Mouse (Mus musculus) myocyte (in vitro differentiated cells): ENCODE results near the gene Eif3l. TPM values are rescaled to one million over a fixed set of nuclear protein-coding genes. Genes with fewer than 3 reads are reported as not detected.
A peak's percentile ranks its signal among the peaks of the same experiment; 100 is the strongest.
"Not testable (repeated sequence)": the region's sequence is repeated elsewhere in the genome, so short reads cannot be mapped to it uniquely, and the experiment has no call there.

ENCODE experiments used
- H3K27me3 ChIP-seq: one replicate; pipeline ENCODE4 v1.6.1; 2011; ENCODE audit not compliant: control insufficient read depth, insufficient read depth, insufficient read length
- H3K36me3 ChIP-seq: one replicate; pipeline ENCODE4 v1.6.1; 2011; ENCODE audit not compliant: control insufficient read depth, insufficient read depth
- H3K4me2 ChIP-seq: one replicate; pipeline ENCODE4 v1.6.1; 2011; ENCODE audit warnings: low read depth, control low read depth
- H3K4me3 ChIP-seq: one replicate; pipeline ENCODE4 v1.5.1; 2011; ENCODE audit warnings: mild to moderate bottlenecking, control low read depth, moderate library complexity
- H3K79me2 ChIP-seq: one replicate; pipeline ENCODE4 v1.6.1; 2011; ENCODE audit not compliant: control insufficient read depth, insufficient read depth
- H3ac ChIP-seq: one replicate; pipeline ENCODE4 v1.6.1; 2011; ENCODE audit not compliant: control insufficient read depth, insufficient read length
- CEBPB ChIP-seq: IDR thresholded peaks from 2 replicates; pipeline ENCODE4 v1.6.1; 2011; ENCODE audit warnings: mild to moderate bottlenecking, moderate library complexity; ENCODE audit not compliant: poor library complexity, insufficient read depth, severe bottlenecking
- E2F4 ChIP-seq: IDR thresholded peaks from one replicate; pipeline ENCODE4 v1.6.1; 2011; ENCODE audit warnings: mild to moderate bottlenecking, control low read depth, moderate library complexity; ENCODE audit not compliant: insufficient read depth
- MAX ChIP-seq: IDR thresholded peaks from one replicate; pipeline ENCODE4 v1.6.1; 2011; ENCODE audit warnings: low read depth, mild to moderate bottlenecking, control low read depth
- MYOD1 ChIP-seq, 3 experiments: IDR thresholded peaks; one replicate each; pipeline ENCODE4 v1.6.1; 2011; ENCODE audit warnings: control low read depth in 2 of 3, low read depth in 2 of 3, mild to moderate bottlenecking in 2 of 3, moderate library complexity in 1 of 3; ENCODE audit not compliant: insufficient read length in 2 of 3, control insufficient read depth in 1 of 3
- MYOG ChIP-seq, 3 experiments: IDR thresholded peaks; one replicate each; pipeline ENCODE4 v1.6.1; 2011; ENCODE audit warnings: control low read depth in 2 of 3, low read depth in 2 of 3, mild to moderate bottlenecking in 2 of 3; ENCODE audit not compliant: insufficient read length in 2 of 3, control insufficient read depth in 1 of 3, insufficient read depth in 1 of 3
- POLR2A ChIP-seq: IDR thresholded peaks from one replicate; pipeline ENCODE4 v1.6.1; 2011; ENCODE audit warnings: low read depth, mild to moderate bottlenecking, control low read depth, moderate library complexity; ENCODE audit not compliant: insufficient read length
- POLR2AphosphoS2 ChIP-seq: IDR thresholded peaks from one replicate; pipeline ENCODE4 v1.6.1; 2011; ENCODE audit warnings: low read depth, control low read depth; ENCODE audit not compliant: insufficient read length
- REST ChIP-seq: IDR thresholded peaks from one replicate; pipeline ENCODE4 v1.6.1; 2011; ENCODE audit warnings: mild to moderate bottlenecking, control low read depth, moderate library complexity; ENCODE audit not compliant: insufficient read depth, insufficient read length
- SRF ChIP-seq: IDR thresholded peaks from one replicate; pipeline ENCODE4 v1.6.1; 2011; ENCODE audit warnings: low read depth; ENCODE audit not compliant: control insufficient read depth, insufficient read length
- TCF12 ChIP-seq: IDR thresholded peaks from one replicate; pipeline ENCODE4 v1.6.1; 2011; ENCODE audit warnings: mild to moderate bottlenecking, control low read depth; ENCODE audit not compliant: poor library complexity, insufficient read depth, severe bottlenecking
- TCF3 ChIP-seq: IDR thresholded peaks from one replicate; pipeline ENCODE4 v1.6.1; 2011; ENCODE audit warnings: low read depth, control low read depth; ENCODE audit not compliant: insufficient read length
- USF1 ChIP-seq: IDR thresholded peaks from one replicate; pipeline ENCODE4 v1.6.1; 2011; ENCODE audit warnings: low read depth, mild to moderate bottlenecking, control low read depth, moderate library complexity
- polyA plus RNA-seq: library from polyadenylated mRNA; unstranded; fragments of >200 nt; fragmentation: generic; extraction: Trizol; gene quantifications from one replicate; pipeline ENCODE4 v1.2.1, GENCODE M21; 2012; ENCODE audit warnings: missing spikeins

Eif3l gene
- polyA plus RNA-seq, 1 experiment = 315 TPM

DNA sequence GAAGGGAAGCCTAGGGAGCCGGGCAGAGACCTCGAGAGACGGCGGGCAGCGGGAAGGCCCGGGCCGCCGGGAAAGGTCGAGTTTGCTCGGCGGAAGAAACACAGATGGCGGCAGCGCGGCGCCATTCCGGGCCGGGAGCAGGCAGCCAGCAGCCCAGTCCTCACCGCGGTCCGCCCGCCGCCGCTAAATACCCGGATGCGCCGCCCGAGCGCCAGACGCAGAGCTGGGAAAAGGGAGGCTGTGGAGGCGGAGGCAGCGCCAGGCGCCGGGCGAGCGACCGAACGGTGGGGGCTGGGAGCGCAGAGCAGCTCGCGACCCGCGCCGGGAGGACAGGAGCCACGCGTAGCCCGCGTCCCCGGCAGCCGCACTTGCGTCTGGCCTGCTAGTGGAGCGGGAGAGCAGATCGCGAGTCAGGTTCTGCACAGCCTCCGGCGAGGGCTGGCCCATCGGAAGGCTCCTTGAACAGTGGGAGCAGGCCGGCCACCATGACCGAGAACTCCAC lies 46.7 kb upstream of the Eif3l start, which contains the start of gene H1f0:
Gene H1f0, plus strand, starts transcription at position 214 of the 502 bp plus-strand sequence.
- Histone ChIP-seq H3K4me2 (peak within 1 kb of the TSS; percentile 98), H3ac (peak within 1 kb of the TSS; percentile 54), H3K79me2 (peaks cover 18% of the 10 kb centered on the region), H3K36me3 (no peaks in the 10 kb centered on the region), H3K27me3 (peaks cover 18% of the 10 kb centered on the region), H3K4me3 (peak within 1 kb of the TSS; percentile 79)
- TF ChIP-seq MYOG (IDR thresholded peaks at IDR 0.05; ENCODE audit: control insufficient read depth in 1 of 3, insufficient read depth in 1 of 3, insufficient read length in 2 of 3, low read depth in 2 of 3) (peak in 2 of 3 experiments; percentile 59 to 61), MYOD1 (IDR thresholded peaks at IDR 0.05; ENCODE audit: control insufficient read depth in 1 of 3, insufficient read length in 2 of 3, low read depth in 2 of 3) (peak in 1 of 3 experiments; percentile 53), MAX (no peak), TCF12 (no peak), TCF3 (peak; percentile 26), POLR2AphosphoS2 (peak; percentile 100), POLR2A (peak; percentile 99), USF1 (no peak), CEBPB (no peak)

DNA sequence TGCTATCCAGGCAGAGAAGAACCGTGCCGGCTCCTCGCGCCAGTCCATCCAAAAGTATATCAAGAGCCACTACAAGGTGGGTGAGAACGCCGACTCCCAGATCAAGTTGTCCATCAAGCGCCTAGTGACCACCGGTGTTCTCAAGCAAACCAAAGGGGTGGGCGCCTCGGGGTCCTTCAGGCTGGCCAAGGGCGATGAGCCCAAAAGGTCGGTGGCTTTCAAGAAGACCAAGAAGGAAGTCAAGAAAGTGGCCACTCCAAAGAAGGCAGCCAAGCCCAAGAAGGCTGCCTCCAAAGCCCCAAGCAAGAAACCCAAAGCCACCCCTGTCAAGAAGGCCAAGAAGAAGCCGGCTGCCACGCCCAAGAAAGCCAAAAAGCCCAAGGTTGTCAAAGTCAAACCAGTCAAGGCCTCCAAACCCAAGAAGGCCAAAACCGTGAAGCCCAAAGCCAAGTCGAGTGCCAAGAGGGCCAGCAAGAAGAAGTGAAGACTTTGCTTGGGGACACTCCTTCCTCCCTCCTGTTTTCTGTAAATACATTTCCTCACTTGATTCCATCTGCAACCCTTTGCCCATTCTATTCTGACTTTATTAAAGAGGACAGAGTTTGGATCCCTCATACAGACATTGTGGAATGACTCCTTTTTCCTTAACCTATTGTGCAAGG lies 46.0 kb upstream of the Eif3l start:
- Histone ChIP-seq H3ac (peak overlapping the region; percentile 54), H3K79me2 (peaks cover 18% of the 10 kb centered on the region), H3K4me2 (peak overlapping the region; percentile 98), H3K36me3 (no peaks in the 10 kb centered on the region), H3K4me3 (peak overlapping the region; percentile 79), H3K27me3 (peaks cover 13% of the 10 kb centered on the region)
- TF ChIP-seq MYOD1 (IDR thresholded peaks at IDR 0.05; ENCODE audit: control insufficient read depth in 1 of 3, insufficient read length in 2 of 3, low read depth in 2 of 3) (no peak), CEBPB (no peak), TCF3 (no peak), SRF (no peak), TCF12 (no peak), POLR2A (peak; percentile 15), USF1 (no peak), POLR2AphosphoS2 (peak; percentile 75)

DNA sequence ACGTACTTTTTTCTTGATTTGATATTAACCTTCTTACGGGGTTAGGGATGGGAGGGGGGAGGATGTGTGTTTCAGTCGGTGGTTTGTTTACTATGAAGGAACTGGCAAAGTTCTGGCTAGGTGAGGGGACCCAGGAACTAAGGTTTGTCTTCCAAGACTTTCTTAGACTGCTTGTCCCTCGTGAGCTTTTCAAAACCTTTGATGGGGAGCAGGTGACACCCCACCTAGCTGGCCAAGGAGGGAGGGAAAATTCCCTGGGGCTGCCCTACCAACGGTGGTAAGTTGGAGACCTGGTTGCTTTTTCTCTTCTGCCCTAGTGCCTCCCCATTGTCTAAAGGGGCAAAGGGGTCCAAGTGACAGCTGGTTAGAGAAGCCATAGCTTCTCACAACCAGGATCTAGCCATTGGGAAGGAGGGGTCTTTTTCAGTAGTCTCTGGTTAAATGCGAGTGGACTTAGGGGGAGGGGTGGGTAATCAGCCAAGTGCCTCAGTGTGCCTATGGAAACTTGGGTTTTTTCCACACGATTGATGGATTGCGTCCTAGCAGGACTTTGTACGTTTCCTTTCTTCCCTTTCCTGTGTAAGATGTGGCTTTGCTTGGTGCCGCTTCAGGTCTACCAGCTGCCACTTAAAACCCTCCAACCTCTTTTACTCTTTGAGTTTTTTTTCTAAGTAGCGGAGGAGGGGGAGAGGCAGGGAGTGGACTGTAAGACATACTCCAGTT lies 45.3 kb upstream of the Eif3l start:
- H3K79me2 ChIP-seq = peaks cover 18% of the 10 kb centered on the region
- H3K4me3 ChIP-seq = peak overlapping the region; percentile 79
- peak overlapping the region; percentile 98 for H3K4me2 ChIP-seq
- peaks cover 6% of the 10 kb centered on the region for H3K27me3 ChIP-seq
- no peak for TF ChIP-seq SRF
- no peak for TF ChIP-seq MYOD1 (IDR thresholded peaks at IDR 0.05; ENCODE audit: control insufficient read depth in 1 of 3, insufficient read length in 2 of 3, low read depth in 2 of 3)
- no peak for TF ChIP-seq USF1
- TF ChIP-seq REST = no peak
- TF ChIP-seq TCF12 = no peak
- peak; percentile 50 for TF ChIP-seq POLR2A
- TF ChIP-seq MAX = no peak
- TF ChIP-seq E2F4 = no peak
- no peak for TF ChIP-seq TCF3
- TF ChIP-seq POLR2AphosphoS2 = peak; percentile 79
- no peak for TF ChIP-seq MYOG (IDR thresholded peaks at IDR 0.05; ENCODE audit: control insufficient read depth in 1 of 3, insufficient read depth in 1 of 3, insufficient read length in 2 of 3, low read depth in 2 of 3)
- TF ChIP-seq CEBPB = no peak
- H3ac ChIP-seq = peak overlapping the region; percentile 54
- H3K36me3 ChIP-seq = no peaks in the 10 kb centered on the region

DNA sequence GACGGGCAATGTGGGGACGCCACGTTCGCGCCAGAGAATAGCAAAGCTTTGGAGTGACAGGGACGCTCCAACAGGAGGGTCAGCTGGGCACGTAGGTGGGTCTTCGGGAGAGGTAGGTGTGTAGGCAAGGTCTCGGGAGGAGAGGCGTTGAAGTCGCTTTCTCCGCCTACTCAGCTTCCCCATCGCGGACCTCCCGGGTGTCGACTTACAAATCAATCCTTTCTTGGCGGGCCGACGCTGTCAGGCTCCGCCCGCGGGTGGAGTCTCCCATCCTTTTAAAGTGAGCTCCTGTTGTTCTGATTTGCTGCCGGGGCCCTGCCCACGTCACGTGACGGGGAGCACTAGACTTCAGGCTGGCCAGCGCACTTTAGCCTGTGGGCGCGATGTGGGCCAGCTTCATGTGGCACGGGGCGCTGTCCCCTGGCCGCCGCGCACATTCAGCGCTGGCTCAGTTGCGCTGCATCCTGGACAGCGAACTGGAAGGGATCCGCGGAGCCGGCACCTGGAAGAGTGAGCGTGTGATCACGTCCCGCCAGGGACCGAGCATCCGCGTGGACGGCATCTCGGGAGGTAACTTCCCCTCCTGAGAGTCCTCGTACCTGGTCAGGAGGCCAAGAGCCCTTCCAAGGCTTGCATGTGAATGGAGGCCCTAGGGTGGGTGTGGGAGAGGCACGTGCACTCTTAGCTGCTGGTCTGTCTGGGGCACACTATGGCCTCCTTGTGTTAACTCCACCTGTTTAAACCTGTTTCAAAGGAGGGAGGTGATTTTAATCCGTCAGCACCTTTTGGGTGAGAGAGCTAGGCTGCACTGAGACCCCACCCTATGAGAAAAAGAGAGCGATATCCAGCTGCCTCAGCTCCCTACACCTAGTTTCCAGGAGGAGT lies 44.2 kb upstream of the Eif3l start:
- TF ChIP-seq CEBPB = no peak
- TF ChIP-seq USF1 = peak; percentile 99
- no peak for TF ChIP-seq MAX
- peak in 1 of 3 experiments; percentile 49 for TF ChIP-seq MYOG (IDR thresholded peaks at IDR 0.05; ENCODE audit: control insufficient read depth in 1 of 3, insufficient read depth in 1 of 3, insufficient read length in 2 of 3, low read depth in 2 of 3)
- peak; percentile 93 for TF ChIP-seq POLR2A
- TF ChIP-seq MYOD1 (IDR thresholded peaks at IDR 0.05; ENCODE audit: control insufficient read depth in 1 of 3, insufficient read length in 2 of 3, low read depth in 2 of 3) = peak in 1 of 3 experiments; percentile 38
- peak; percentile 69 for TF ChIP-seq E2F4
- TF ChIP-seq POLR2AphosphoS2 = peak; percentile 91
- TF ChIP-seq TCF12 = no peak
- peak; percentile 82 for TF ChIP-seq SRF
- peak; percentile 75 for TF ChIP-seq REST
- TF ChIP-seq TCF3 = no peak
- Histone ChIP-seq H3K4me3 (peak overlapping the region; percentile 79), H3K79me2 (peaks cover 18% of the 10 kb centered on the region), H3K4me2 (peak overlapping the region; percentile 98), H3K27me3 (no peaks in the 10 kb centered on the region), H3ac (peak overlapping the region; percentile 2), H3K36me3 (no peaks in the 10 kb centered on the region)

DNA sequence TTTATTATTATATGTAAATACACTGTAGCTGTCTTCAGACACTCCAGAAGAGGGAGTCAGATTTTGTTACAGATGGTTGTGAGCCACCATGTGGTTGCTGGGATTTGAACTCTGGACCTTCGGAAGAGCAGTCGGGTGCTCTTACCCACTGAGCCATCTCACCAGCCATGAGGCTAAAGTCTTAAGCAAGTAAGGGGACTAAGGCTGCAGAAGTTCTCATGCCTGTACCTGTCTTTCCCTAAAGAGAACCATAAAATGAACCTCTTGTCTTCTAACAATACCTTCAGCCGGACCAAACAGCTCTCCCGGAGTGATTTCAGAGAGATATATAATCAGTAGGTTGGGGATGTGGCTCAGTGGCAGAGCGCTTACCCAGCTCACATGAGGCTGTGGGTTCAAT lies 43.1 kb upstream of the Eif3l start:
- peaks cover 18% of the 10 kb centered on the region for H3K79me2 ChIP-seq
- not testable (repeated sequence) for H3K36me3 ChIP-seq, H3K27me3 ChIP-seq, H3K4me3 ChIP-seq, H3K4me2 ChIP-seq, H3ac ChIP-seq
